Mouse (Mus musculus): ENCODE results near the gene Caskin1.
"Not testable (repeated sequence)": the region's sequence is repeated elsewhere in the genome, so short reads cannot be mapped to it uniquely, and the experiment has no call there.

The Caskin1 gene

DNA sequence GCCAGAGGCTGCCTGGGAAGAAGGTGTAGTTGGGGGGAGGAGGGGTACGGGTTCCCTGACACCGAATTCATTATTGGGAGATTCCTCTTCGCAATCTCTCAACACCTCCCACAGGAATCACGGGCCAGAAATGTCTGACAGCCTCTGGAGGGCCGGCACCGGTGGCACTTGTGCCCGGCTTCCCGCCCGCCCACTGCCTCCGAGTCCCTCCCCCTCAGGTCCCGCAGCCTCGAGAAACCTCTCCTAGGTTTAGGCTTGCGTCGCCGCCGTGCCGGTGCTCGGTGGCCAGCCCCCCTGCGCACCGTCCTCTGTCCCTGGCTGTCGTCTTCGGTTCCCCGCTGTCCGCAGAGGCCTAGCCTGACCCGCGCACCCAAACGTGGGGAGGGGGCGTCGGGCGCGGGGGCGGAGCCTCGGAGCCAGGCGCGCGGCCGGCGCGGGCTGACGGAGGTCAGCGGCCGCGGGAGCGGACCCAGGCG is at the start of gene Caskin1:
Caskin1 (plus strand) TSS at position 416 of the 476 bp plus-strand sequence.
- no peak for DNase-seq (ENCODE audit: low read depth, low spot score)

DNA sequence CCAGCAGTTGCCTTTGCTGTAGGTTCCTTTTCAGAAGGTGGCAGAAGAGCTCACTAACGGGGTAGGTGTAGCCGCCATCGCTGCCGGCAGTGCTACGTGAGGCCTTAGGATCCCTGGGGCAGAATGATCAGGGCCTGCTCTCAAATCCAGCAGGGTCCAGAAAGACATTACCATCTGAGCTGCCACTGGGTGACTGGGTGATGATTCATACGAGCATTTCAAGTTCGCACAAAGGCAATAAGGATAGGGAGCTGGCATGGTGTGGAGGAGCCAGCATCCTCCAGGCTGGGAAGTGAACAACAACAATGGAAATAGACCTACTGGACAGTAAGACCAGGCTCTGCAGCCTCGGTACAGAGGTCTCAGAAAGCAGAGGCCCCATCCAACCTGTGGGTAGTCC is 48.0 kb upstream of the Caskin1 start:
- DNase-seq (ENCODE audit: low read depth, low spot score): no peak

DNA sequence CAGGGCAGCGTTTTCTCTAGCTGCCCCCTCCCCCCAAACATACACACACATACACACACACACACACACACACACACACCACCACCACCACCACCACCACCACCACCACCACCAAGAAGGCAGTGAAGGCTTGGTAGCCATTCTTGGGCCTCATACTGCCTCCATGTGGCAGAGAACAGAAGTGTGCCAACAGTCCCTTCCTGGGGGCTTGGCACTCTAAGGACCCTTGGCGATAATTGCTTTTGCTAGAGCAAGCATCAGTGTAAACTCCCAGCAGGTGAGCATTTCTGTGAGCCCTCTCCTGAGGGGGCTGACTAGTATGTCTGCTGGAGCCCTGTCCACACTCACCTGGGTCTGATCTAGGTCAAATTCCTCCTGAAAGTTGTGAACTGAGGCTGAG is 47.3 kb upstream of the Caskin1 start:
- no peak for DNase-seq (ENCODE audit: low read depth, low spot score)

DNA sequence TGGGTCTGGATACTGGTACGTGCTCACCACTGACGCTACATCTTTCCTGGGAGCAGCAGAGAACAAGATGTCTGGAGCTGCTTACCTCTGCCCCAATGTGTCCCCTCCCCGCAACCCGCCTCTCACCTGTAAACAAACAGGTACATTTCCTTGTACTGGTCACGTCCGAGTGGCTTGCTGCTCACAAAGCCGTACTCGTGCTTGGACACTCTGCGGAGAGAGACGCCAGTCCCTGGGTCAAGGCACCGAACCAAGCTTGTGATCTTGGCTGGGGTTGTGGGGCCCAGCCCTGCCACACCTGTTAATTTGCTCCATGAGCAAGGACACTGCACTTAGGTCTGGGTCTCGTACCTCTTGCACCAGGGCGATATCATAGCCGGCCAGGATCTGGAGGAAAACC is 46.3 kb upstream of the Caskin1 start:
- no peak for DNase-seq (ENCODE audit: low read depth, low spot score)

DNA sequence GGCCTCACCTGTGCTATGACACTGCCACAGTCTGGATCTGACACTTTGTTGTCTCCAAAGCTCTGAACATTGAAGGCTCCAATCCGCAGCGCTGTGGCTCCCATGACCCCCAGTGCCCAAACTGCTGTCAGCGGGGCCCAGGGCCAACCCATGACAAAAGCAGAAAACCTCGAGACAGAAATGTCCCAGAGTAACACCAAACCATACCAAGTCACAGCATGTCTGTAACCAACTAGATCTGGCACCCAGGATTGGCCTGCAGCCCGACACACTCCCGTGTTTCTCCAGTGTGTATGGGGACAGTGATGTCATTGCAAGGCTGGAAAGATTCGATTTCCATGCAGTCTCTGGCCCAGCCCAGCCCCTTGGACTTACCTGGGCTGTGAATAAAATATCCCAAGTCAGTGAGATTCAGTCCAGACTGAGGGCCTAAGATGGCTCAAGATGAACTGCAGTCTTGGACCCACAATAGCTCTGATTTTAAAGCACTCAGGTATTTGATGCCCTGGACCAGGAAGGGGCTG is 45.7 kb upstream of the Caskin1 start, which contains the start of gene Dnase1l2:
Dnase1l2 (minus strand) TSS at position 474 of the 524 bp plus-strand sequence.
- DNase-seq (ENCODE audit: low read depth, low spot score): no peak

DNA sequence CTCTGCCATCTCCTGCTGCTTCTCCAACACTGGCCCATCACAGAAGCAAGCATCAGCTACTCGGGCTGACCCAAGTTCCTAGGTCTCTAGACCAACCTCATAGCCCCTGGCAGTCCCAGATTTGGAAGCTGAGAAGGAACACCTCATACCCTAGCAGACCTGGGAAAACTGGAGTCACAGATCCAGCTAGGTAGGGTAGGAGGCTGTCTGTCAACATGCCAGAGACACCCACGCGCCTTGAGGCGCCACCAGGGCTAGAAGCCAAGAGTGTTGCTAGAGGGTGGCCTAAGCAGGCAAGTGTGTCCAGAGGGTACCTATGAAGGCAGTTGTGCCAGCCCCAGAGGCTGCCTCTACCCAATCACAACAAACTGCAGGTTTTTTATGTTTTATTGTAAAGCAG is 45.0 kb upstream of the Caskin1 start:
- no peak for DNase-seq (ENCODE audit: low read depth, low spot score)

DNA sequence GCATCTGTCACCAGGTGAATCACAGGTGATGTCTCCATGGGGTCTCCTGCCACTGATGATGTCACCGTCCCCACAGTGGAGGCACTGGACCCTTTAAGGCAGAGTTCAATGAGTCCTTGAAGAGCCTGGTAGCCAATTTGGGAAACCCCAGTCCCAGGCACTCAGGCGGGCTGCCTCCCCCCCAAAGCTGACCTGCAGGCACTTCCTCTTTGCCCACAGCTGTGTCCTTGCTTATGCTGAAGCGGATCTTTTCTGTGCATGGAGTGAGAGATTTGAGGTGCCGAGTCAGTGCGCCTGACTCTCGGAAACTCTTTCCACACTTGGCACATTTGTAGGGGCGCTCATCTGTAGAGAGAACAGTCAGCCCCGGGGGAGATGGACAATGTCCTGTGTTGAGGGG is 41.8 kb upstream of the Caskin1 start:
- no peak for DNase-seq (ENCODE audit: low read depth, low spot score)

DNA sequence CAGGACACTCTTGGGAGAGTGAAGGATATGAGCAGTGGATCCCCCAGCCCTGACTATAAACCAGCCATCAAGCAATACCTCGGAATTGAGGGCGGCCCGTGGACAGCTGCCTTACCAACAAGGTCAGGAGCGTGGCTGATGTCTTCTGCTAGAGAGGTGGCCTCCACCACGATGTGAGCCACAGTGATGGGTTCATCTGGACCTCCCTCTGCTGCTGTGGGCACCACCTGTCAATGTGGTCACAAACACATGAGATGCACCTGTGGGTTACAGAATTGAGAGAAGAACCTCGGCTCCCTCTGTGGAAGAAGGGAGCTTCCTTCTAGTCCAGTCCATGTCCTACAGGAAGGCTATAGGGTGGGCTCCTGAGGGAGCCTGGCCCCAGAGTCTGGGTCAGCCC is 38.9 kb upstream of the Caskin1 start:
- no peak for DNase-seq (ENCODE audit: low read depth, low spot score)

DNA sequence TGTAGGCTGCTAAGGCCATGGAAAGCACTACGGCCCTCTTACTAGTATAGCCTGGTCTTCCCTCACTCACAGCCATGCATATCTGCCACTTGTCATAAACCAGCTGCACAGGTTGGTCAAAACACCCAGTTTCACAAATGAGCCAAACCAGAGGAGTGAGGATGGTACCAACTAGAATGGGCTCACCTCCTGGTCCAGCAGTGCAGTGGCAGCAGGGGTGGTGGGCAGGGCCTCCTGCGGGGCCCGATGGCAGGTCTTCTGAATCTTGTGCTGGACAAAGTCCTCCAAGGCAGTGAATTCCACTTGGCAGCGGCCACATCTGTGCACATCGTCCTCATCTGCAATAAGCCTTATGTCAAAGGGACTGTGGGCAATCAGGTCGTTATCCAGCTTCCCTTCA is 37.2 kb upstream of the Caskin1 start:
- no peak for DNase-seq (ENCODE audit: low read depth, low spot score)

DNA sequence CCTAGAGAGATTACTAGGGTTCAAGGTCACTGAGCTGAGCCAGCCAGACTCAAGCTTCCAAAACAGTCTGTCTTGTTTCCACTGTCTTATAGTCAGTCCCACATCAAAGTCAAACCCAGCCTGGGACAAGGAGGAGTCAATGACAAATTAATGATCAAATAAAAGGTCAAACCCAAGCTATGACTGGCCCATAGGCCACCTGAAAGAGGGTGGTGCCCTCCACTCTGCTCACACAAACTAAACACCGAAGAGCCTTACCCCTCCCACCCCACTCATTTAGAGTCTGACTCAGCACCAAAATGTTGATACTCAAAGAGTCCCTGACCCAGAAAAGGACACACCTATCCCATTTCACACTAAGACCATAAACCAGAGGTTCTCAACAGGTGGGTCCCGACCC is 35.0 kb upstream of the Caskin1 start:
- DNase-seq (ENCODE audit: low read depth, low spot score): no peak

DNA sequence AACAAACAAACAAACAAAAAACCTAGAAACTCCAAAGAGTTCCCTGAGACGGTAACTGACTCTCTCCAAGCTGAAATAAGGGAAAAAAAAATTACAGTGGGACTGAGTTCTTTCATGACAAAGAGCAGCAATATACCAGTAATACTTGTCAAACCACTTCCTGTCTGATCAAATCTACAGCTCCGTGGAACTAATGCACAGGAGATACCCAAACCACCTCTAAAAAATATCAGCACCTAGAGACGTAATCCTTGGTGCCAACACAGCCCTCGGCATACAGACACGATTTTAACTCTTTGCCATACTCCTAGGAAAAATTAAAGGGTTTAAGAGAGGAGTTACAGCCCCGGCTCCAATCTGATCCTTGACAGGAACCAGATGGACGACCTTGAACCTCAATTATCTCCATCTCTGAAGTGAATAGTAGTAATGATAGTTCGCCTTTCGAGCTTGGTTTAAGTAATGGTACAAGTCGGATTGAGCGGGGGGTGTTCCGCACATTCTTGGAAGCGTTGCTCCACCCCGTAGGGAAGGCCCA is 34.1 kb upstream of the Caskin1 start:
- no peak for DNase-seq (ENCODE audit: low read depth, low spot score)

DNA sequence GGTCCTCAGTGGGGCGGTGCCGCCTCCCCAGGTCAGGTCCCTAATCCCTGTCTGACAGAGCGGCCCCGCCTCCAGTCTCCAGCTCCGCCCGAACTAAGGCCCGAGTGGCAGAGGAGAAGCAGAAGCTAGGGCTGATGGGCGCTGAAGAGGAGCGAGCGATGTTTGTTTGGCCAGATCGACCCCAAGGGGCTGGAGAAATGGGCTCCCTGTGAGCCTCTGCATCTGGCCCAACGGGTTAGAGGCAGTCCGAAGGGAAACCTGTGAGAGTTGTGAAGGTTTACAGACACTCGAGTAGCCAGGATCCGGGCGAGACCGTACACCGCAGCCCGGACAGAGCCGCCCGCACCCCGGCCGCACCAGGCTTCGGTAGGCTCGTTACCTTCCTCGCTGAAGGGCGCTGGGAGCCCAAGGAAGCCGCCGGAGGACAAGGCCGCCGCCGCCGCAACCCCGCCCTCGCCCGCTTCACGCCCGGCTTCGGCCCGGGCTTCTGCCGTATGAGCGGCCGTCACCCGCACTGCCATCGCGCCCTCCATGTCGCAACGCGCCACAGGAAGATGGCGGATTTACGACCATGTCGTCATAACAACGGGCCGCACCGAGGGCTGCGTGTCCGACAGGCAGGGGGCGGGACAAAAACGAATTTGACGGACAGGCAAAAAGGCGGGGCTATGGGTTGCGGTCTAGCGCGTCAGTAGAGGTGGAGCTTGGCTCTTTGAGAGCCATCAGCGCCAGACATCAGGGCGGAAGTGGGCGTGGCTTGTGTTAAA is 33.5 kb upstream of the Caskin1 start:
- DNase-seq (ENCODE audit: low read depth, low spot score): peak; percentile 98

DNA sequence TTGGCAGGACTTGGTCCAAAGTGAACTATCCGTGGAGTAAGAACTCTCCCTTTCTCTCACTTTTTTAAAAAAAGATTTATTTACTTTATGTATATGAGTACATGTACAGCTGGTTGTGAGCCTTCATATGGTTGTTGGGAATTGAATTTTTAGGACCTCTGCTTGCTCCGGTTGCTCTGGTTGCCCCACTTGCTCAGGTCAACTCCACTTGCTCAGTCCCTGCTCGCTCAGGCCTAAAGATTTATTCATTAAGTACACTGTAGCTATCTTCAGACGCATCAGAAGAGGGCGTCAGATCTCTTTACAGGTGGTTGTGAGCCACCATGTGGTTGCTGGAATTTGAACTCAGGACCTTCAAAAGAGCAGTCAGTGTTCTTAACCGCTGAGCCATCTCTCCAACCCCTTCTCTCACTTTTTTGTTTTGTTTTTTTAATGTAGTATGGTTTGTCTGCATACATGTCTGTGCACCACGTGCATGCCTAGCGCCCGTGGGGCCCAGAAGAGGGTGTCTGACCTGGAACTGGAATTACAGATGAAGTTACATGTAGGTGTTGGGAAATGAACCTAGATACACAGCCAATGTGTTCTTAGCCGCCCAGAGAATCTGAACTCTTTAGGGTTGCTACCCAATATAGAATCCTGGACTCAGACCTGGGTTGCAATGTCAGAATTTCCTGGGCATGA is 32.7 kb upstream of the Caskin1 start:
- DNase-seq (ENCODE audit: low read depth, low spot score): not testable (repeated sequence)

DNA sequence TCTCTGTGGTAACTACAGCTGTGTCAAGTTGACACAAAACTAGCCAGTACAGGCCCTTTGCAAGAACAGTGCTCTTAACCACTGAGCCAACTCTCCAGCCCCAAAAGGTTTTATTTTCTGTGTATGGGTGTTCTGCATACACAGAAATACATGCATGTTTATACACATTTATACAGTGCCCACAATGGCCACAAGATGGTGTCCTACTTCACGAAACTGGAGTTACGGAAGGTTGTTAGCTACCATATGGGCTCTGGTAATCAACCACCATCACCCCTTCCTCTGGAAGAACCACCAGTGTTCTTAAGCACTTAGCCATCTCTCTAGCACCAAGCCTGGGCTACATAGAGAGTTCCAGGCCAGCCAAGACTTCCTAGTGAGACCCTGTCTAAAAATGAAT is 26.8 kb upstream of the Caskin1 start:
- DNase-seq (ENCODE audit: low read depth, low spot score): no peak

DNA sequence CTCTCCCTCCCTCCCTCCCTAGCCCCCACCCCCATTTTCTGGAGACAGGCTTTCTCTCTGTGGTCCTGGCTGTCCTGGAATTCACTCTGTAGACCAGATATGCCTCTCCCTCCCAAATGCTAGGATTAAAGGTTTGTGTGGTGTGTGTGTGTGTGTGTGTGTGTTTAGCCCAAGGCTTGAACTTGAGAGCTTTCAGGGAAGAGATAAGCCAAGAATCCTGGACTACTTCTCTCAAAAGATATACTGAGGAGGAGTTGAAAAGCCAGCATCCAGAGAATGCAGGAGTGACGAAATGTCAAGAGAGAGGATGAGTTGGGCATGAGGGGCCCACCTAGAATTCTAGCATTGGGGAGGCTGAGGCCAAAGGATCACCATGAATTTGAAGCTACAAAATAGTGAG is 25.5 kb upstream of the Caskin1 start:
- no peak for DNase-seq (ENCODE audit: low read depth, low spot score)

DNA sequence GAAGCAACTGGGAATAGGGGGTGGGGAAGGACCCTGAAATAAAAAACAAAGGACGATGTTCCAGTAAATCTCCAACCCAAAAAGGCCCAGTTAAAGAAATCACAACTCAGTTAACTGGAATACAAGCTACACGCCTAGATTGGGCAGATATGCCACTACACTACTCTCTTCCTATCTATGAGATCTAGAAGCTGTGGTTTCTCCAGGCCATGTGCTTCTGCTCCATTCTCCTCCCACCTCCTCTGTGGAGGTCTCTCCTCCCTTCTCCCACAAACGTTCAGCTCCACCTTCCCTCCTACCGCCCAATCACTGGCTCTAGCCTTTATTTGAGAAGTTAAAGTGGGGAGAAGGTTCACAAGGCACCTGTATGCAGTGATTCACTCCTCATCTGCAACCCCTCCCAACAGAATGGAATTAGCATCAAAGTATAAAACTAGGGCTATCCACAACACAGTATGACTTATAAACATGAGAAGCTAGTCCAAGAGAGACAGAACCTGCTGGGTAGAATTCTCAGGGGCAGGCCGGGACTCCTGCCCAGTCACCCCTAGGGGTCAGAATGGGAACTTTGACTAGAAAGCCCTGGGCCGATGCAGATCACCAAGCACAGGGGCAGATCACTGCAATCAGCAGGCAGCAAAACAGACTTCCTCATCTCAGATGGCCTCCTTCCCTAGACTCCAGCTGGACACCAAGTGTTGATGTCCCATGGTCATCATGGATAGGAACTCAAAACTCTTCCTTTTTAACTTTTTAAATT is 24.8 kb upstream of the Caskin1 start:
- no peak for DNase-seq (ENCODE audit: low read depth, low spot score)

DNA sequence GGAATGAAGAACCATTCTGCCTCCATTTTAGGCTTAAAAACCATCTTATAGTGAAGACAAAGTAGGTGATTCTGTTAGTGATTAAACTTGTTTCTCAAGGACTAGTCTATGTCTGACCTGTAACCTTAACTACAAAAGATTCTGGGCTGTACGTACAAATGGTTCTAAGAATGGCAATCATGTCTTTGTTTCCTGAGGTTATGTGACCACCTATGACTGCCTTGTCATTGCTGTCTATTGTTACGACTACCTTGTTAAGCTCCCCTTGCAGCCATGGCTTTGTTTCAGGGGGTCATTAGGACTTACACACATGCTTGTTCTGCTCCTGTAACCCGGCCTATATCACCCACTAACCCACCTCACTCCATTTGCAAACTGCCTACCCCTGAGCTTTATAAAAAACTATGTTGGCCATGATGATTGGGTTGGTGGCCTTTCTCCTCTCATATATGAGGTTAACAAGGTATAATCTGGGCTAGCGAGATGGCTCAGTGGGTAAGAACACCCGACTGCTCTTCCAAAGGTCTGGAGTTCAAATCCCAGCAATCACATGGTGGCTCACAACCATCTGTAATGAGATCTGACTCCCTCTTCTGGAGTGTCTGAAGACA is 19.7 kb upstream of the Caskin1 start:
- no peak for DNase-seq (ENCODE audit: low read depth, low spot score)

DNA sequence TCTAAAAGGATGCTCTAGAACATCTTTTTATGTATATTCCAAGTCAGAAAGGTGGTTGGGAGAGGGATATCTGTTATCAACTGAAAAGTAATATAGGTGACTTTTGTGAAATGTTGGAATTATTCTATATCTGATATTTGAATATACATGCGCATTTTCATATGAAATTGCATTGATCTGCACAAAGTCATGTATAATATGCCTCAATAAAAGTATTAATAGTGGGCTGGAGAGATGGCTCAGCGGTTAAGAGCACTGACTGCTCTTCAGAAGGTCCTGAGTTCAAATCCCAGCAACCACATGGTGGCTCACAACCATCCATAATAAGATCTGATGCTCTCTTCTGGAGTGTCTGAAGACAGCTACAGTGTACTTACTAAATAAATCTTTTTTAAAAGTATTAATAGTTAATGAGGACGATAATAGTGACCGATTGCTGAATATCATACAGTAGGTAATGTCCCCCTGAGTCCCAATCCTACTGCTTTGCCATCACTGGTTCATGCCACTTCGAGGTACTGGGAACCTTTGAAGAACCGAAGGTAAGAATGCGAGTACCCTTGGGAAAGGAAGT is 19.0 kb upstream of the Caskin1 start:
- DNase-seq (ENCODE audit: low read depth, low spot score): no peak

DNA sequence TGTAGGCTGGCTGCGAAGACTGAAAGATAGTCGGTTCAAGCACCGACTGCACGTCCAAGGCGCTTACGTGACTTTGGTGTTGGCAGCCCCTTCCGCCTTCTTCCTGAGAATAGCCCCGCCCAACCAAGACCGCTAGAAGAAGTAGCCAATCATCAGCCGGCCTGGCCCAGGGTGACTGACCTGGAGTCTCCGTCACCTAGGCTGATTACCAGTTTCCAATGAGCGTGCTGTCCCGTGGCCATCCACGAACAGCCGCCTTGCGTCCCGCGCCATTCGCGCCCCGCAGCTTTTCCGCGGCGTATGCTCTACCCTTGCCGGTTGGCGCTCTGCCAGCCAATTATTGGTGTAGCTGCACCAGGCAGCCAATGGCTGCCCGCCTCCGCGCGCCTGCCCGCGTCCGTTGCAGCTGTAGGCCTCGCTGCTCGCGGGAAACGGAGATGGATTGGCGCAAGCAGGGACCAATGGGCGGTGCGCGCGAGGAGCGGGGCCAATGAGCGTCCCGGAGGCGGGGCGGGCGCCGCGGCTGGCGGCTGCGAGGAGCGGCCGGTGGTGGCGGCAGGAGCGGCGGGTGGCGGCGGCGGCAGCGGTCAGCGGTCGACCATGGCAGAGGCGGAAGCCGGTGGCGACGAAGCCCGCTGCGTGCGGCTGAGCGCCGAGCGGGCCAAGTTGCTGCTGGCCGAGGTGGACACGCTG is 18.3 kb upstream of the Caskin1 start, which contains the start of the genes E4f1 and Pgp:
E4f1 (minus strand) TSS at position 404 of the 693 bp plus-strand sequence.
Pgp (plus strand) TSS at position 483 of the 693 bp plus-strand sequence.
- peak; percentile 100 for DNase-seq (ENCODE audit: low read depth, low spot score)

Data from retina, postnatal 7 days (tissue).